Mouse (Mus musculus) ovary, postnatal 10 days (tissue): ENCODE data around the gene Scd4.

Experiments used
- DNase-seq: peaks from one replicate; pipeline ENCODE4 v3.0.0; 2022; ENCODE audit warnings: low spot score

Gene Scd4

DNA sequence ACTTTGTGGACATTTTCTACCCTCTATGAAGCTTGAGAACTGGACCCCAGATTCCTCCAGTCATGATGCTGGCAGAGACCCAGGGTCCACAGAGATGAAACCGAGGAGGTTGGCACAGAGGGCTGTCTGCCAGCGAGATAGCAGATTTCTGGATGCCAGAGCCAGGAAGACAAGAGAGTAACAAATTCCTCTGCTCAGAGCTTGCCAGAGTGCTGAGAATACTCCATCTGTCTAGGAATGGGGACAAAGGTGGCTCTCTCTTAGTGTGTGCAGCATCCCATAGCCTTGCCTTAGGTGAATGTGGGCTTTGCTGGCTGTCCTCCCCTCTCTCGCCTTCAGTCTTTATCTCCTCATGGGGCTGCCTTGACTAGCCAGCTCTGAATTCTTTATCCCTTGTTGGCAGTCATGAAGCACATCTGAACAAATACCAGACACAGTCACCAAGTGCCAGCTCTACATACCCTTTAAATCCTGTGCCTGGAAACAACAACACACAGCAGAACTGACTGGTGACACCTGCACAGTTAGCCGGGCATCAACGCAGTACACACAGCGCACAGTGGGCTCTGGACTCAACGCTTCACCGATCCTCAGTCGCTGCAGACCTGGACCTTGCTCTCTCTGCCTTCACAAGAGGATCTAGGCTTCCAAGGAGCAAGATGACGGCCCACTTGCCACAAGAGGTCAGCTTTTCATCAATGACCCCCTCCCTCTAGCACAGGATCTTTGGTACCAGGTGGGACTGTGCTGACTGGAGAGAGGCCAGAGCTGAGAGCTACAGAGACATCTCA lies at the start of gene Scd4:
TSS of gene Scd4 (plus strand) at position 260 of the 791 bp plus-strand sequence.
- DNase-seq: no peak

DNA sequence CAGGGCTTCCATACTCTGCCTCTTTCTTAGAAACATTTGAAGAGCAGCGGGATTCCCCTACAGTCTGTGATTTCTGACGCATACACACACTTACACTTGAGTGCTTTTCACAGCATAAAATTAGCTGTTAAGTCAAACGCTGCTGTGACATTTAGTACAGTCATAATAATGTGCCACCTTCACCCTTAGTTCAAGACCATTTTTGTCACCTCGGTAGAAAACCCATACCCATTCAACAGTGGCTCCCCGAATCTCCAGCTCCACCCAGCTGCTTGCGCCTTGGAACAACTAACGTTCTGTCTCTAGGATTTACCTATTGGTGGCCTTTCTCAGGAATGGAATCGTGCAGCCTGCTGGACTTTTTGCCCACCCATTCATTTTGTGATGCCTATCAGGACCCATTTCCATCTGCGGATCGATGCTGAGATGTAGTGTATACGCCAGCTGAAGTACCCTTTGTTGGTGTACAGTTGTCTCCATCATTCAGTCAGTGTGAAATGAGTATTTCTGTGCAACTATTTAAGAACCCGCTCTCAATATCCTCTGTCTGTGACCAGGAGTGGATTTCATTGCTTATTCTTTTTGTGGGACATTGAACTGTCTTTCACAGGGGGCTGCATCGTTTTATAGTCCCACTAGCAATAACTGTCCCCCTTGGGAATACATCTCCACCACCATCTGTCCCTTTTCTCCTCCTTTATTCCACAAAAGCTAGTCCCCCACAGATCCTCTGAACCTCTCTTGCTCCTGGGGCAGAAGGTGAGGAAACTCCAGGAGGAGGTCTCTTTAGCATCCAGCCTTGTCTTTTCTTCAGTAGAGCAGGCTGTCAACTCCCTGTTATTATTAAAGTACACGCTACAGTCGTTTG lies 49.5 kb upstream of the Scd4 start:
- DNase-seq: no peak

DNA sequence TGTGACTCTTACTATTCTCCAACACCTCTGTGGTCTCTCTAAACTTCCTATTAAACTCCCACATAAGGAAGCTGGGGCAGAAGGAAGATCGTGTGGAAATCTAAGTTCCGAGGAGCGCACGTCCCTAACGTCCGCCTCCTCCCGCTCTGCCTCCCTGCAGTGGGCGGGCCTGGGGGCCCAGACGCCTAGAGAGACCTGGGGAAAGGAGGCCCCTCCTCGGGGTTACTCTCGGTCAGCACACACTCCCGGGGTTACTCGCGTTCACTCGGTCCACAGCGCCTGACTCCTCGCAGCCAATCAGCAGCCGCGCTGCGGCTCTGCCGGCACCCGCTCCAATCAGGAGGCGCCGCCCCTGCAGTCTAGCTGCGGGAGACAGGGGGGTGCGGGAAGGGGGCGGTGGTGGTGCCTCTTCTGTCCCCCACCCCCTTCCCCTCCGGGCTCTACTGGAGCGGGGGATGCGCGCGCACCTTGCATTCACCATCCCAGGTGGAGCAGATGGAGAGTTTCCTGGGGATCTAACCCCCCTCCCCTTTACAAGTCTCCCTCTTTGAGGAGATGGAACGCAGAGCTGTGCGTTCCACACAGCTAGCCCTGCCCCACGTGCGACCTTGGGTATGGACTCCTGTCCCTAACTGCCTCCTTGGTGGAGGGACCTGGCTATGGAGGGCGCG lies 48.7 kb upstream of the Scd4 start:
- DNase-seq: peak; percentile 71

DNA sequence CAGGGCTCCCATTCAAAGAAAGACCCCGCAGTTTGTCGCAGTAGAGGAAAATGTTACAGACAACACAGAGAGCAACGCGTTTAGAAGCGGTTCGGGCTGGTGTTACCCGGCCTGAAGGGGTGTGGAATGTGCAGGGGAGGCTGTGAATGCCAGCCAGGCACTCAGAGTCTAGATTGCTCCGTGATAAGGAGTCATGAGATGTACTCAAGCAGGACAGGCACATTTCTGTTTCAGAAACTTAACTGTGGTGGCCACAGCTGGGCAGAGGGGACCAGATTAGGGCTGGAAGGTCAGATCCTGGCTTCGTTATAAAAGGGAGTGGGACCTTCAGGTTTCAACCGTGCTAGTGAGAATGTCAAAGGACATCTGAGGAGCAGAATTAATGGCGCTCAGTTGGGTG lies 48.2 kb upstream of the Scd4 start:
- DNase-seq: no peak

DNA sequence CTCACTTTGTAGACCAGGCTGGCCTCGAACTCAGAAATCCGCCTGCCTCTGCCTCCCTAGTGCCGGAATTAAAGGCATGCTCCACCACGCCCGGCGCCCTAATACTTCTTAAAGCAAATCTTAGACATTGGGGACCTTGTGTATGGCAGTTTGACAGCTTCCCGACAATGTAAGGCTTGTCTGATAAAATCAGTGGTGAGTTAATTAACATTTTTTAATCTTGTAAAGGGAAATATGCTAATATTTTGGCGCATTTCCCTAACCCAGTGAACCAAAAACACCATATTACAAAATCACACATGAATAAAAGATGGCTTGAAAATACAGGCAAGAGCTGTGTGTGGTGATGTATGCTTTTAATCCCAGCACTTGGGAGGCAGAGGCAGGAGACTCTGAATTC lies 47.3 kb upstream of the Scd4 start:
- no peak for DNase-seq

- DNase-seq: no peak
Measured at GRCm38 (mm10) chr19:44286109-44286508, 46.8 kb upstream of the Scd4 start.

GRCm38 (mm10) chr19:44287415-44288110 lies 45.3 kb upstream of the Scd4 start:
- no peak for DNase-seq

DNA sequence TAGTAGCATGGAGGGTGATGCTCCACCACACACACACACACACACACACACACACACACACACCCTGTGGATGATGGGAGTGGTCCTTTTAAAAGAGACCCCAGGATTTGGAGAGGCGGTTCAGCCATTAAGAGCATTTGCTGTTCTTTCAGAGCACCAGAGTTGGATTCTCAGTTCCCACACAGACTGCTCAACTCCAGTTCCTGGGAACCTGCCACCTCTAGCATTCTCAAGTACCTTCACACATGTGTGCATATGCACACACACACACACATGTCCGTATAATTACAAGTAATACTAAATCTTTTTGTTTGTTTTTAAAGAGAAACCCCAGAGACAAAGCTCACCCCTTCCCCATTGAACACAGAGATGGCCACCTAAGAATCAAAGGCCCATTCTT lies 40.8 kb upstream of the Scd4 start:
- DNase-seq: no peak

GRCm38 (mm10) chr19:44292483-44292882 lies 40.4 kb upstream of the Scd4 start:
- DNase-seq: no peak

GRCm38 (mm10) chr19:44292941-44293768 lies 39.7 kb upstream of the Scd4 start, which contains the start of gene Scd2:
Gene Scd2 (plus strand): TSS chr19:44293674.
- DNase-seq: no peak

- peak; percentile 72 for DNase-seq
Measured at GRCm38 (mm10) chr19:44293769-44294551, 38.9 kb upstream of the Scd4 start.

DNA sequence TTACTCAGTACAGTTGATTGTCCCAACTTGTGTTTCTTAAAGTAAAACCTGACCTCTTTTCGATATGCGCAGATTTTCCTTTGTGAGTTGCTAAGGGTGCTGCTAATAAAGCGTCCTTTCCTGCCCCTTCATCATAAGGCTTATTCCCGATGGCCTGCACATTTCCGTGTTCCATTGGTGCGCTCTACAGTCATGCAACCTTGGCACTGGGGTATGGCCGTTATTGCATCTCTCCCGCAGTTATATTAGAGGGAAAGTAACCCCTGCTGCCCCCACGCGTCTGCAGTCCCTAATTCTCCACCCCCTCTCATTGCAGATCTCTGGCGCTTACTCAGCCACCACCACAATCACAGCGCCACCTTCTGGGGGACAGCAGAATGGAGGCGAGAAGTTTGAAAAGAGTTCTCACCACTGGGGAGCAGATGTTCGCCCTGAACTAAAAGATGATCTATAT lies 38.3 kb upstream of the Scd4 start:
- DNase-seq: peak; percentile 70

DNA sequence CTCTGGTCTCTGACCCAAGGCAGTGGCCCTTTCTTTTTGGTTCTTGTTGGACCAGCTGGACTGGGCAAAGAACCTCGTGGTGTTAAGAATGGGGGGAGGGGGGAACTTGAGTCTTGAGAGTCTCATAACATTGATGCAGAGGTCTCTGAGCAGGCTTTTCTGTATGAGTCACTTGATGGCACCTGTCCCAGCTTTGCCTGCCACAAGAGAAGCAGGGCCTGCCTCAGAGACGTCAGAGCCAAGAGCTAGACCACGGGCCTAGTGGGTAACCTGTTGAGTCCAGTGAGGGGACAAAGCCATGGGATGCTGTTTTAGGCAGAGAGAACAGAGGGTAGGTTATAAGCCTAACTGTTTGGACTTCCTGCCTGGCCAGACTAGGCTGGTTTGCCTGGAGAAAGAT lies 37.6 kb upstream of the Scd4 start:
- DNase-seq: no peak

- peak; percentile 69 for DNase-seq
Measured at GRCm38 (mm10) chr19:44295741-44296140, 37.2 kb upstream of the Scd4 start.

DNA sequence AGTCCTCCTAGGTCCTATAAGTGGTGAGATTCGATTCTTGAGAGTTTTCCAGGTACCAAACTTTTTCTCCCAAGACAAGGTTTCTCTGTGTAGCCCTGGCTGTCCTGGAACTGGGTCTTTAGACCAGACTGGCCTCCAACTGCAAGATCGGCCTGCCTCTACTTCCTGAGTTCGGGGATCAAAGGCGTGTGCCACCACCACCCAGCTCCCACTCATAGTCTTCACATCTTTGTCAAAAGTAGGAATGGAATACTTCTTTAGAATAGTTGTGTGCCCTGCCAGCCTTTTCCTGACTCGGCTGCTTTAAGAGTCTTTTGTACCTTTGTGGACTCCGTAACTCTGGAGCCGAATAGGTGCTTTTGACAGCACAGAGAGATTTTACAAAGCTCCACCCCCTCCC lies 36.7 kb upstream of the Scd4 start:
- DNase-seq: no peak

- no peak for DNase-seq
Measured at GRCm38 (mm10) chr19:44297068-44297760, 35.7 kb upstream of the Scd4 start.

DNA sequence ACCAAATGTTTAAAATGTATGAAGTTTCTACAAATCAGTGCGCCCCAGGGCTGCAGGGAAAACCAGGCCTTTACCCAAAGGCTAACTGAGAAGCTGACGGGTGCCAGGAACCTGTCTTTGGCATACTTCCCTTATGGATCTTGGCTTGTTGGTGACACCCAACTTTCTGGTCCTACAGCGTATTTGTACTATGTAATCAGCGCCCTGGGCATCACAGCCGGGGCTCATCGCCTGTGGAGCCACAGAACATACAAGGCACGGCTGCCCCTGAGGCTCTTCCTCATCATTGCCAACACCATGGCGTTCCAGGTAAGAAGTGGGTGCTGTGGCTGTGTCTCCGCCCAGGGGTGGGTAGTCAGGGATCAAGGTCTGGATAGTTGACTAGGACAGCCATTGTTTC lies 35.0 kb upstream of the Scd4 start:
- no peak for DNase-seq

GRCm38 (mm10) chr19:44299078-44299477 lies 33.8 kb upstream of the Scd4 start:
- no peak for DNase-seq

DNA sequence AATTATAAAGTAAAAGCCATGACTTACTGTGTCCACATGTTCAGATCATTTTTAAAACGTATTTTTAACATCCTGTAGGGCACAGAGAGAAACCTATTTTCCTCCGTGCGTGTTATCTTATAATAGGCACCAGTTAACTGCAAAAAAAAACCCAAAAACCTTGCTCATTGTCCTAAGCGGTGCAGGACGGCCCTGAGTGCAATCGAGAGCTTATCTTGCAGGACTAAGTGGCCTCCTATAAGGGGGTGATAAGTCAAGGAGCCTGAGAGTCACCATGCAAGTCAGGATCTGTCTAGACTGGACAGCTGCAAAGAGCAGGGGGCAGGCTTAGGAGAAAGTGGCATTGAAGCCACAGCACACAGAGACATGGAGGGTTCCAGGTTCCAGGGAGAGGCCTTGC lies 33.0 kb upstream of the Scd4 start:
- no peak for DNase-seq

GRCm38 (mm10) chr19:44300520-44300919 lies 32.4 kb upstream of the Scd4 start:
- no peak for DNase-seq
